Mouse (Mus musculus) olfactory bulb, adult 2 months (tissue): ENCODE measurements around the gene Cryz.

Experiments
- CTCF ChIP-seq: fragments of 200-500 bp; IDR thresholded peaks from 2 replicates; pipeline ENCODE4 v1.5.1; 2012; ENCODE audit warnings: low read depth, mild to moderate bottlenecking, low read length, moderate library complexity; ENCODE audit not compliant: insufficient read depth
- POLR2A ChIP-seq: fragments of 200-500 bp; IDR thresholded peaks from 2 replicates; pipeline ENCODE4 v1.6.1; 2012; ENCODE audit warnings: mild to moderate bottlenecking, low read depth, low read length, moderate library complexity; ENCODE audit not compliant: insufficient read depth

GRCm38 (mm10) chr3:154654284-154654683 lies 57.8 kb downstream of the Cryz start:
- TF ChIP-seq CTCF (no peak), POLR2A (no peak)
